Mouse (Mus musculus) megakaryocyte-erythroid progenitor cell, adult 5 weeks (primary cell): ENCODE measurements around the gene 4930579G24Rik. TPM values are rescaled to one million over a fixed set of nuclear protein-coding genes. Genes with fewer than 3 reads are reported as not detected.

Source experiments
- polyA plus RNA-seq: library from polyadenylated mRNA; stranded (reverse); fragments of >175 nt; gene quantifications from 2 replicates; pipeline ENCODE4 v1.2.3, GENCODE M21; 2012

4930579G24Rik gene
- 2.5 and 2.8 TPM in 2 replicates for polyA plus RNA-seq

DNA sequence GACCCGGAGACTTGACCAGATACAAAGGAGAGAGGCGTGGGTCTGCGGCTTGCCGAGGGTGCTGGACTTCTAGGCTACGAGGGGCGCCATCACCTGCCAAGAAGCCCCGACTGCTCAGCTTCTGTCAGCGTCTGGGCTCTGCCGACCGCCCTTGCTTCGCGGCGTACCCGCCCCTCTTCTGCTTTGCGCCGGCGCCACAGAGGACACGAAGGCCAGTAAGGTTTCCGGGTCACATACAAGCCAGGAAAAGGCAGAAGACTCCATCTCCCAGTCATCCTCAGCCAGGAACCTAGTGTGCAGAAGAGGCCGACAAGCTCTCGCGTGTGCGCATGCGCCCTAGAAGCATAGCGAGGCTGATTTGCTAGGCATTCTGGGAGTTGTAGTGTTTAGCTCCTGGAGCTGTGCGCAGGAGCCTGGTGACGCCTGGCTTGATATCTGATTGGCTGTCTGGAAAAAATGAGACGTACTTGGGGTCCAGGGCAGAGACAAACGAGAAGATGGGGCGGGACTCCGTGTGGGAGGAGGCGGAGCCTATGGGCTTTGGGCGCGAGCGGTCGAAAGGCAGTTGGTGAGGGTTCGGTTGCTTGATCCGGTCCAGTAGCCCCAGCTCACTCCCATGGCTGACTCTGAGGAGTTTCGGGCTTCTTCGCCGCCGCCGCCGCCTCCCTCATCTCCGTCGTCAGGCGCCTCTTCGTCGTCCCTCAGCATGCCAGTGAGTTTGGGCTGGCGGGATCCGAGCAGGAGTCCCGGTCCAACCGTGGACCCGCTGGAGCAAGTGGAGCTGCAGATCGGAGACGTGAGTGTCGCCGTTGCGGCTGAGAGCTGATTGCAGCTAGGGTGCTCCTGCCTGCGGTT, at the start of gene 4930579G24Rik:
4930579G24Rik (plus strand) TSS at position 519 of the 855 bp plus-strand sequence.

DNA sequence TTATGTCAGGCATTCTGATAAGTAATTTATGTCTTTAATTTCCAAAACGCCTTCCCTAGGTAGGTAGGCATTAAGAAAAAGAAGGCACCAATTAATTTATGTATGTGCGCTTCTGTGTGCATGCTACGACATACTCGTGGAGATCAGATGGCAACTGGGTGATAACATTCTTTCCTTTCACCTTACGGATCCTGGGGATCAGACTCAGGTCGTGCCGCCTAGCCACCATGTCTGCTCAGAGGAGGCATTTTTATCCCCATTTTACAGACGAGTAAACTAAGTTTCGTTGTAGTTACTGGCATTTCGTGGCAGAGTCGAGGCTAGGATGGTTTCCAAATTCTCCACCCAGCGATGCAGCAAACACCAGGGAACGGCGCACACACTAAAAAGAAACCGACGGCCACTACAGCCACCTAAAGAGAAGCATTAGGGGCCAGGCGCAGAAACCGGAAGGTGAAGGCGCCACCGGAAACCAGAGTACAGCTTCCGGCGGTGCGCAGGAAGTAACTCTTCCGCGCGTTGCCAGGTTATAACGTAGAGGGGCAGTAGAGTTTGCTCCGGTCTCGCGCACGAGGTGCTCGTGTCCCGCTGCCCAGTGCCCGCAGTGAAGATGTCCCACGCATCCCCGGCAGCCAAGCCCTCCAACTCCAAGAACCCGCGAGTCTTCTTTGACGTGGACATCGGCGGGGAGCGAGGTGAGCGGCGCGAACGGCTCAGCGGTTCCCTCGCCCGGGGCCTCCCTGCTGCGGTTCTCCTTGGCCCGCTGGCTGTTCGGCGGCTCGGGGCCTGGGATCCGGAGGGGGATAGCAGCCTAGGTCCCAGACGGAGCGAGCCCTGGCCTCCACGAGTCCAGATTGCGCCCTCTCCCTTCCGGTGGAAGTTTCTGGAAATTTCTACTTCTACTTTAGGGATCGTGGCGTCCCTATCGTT, 37.8 kb upstream of the 4930579G24Rik start, which contains the start of gene Ppid:
Ppid (plus strand) TSS at position 480 of the 930 bp plus-strand sequence.

DNA sequence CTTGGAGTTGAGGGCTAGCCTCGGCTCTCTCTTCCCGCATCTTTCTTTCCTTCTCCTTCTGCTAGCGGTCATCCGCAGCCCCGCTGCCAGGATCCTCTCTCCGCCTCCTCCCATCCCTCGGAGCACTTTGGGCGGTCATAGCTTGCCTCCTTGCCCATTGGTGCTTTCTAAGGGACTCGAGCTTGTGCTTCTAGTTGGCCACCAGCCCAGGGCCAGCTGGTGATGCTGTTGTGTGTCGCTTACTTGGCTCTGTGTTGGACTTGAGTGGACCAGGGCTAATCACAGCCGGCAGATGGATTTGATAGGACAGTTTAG, 494 bp downstream of the 4930579G24Rik start, which contains the start of gene Etfdh:
Etfdh (minus strand) TSS at position 85 of the 315 bp plus-strand sequence.

Other genes starting within 250 kb of the 4930579G24Rik start
- 0.82 and 1.1 TPM in 2 replicates for gene Fnip2, start 61.3 kb upstream of the 4930579G24Rik start, polyA plus RNA-seq
- 28.9 and 31.4 TPM in 2 replicates for gene Ppid, start 37.7 kb upstream of the 4930579G24Rik start, polyA plus RNA-seq
- gene Etfdh, start 421 bp downstream of the 4930579G24Rik start, polyA plus RNA-seq: 26.1 and 30.3 TPM in 2 replicates
- gene Rxfp1, start 108.8 kb downstream of the 4930579G24Rik start, polyA plus RNA-seq: not detected in 2 replicates
- 0.04 and 0.13 TPM in 2 replicates for gene Tmem144, start 223.7 kb downstream of the 4930579G24Rik start, polyA plus RNA-seq